Mouse (Mus musculus) liver, postnatal 0 days (tissue): ENCODE results near the gene Clrn3.

ENCODE experiments used
- CTCF ChIP-seq: sonication (generic); IDR thresholded peaks from 2 replicates; pipeline ENCODE4 v1.5.1; 2016; ENCODE audit warnings: antibody characterized with exemption, low read depth
- EP300 ChIP-seq: IDR thresholded peaks from 2 replicates; pipeline ENCODE4 v1.6.1; 2016; ENCODE audit warnings: antibody characterized with exemption, low read depth, mild to moderate bottlenecking

GRCm38 (mm10) chr7:135571392-135571791 is 42.9 kb upstream of the Clrn3 start:
- no peak for TF ChIP-seq EP300
- no peak for TF ChIP-seq CTCF
